39 mouse cellular contexts compared by ENCODE assay signal in the genomic region with DNA sequence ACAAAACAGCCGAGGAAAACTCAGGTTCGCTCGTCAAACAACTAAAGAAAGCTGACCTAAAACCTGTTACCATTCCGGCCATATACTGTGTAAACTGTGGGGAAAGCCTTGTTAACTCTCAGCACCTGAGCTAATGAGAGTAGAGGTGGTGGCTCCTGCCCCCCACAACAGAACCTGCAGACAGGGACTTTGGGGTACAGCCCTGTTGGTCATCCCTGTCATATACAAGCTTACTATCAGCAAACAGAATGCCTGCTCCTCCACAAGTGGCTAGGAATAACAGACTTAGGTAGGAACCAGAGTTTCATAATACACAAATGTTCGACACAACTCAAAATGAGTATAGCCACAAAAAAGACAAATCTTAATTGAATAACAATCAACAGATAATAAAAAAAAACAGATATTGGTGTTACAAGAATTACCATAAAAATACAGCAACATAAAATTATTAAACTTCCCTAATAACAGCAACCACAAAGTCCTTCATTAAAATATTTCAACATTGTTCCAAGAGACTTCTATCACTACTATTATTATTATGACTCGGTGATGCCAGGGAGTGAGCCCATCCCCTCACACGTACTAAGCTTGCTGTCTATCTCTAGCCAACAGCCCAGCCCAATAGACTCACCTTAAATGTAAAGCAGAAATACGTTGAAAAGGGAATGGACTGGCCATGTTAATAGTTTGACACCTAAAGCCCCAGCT. TPM values are rescaled to one million over a fixed set of nuclear protein-coding genes. Genes with fewer than 3 reads are reported as not detected.
DNase-seq lines count a peak whose midpoint lies in the region; ATAC-seq lines count a peak whose summit lies in the region.
"Had no signal": no experiment of that assay in that cellular context is flagged by ENCODE, and none has a peak within 500 bp of the region (broad histone marks: within the 10 kb centered on the region; RNA-seq: fewer than 3 reads in every experiment).

No protein-coding gene starts in this region.

- H3K27me3 ChIP-seq in heart, embryonic 10.5 days (ENCODE audit: insufficient read depth, poor library complexity, severe bottlenecking) = no peaks in the 10 kb centered on the region
- no peaks in the 10 kb centered on the region for H3K27me3 ChIP-seq in erythroblast, embryonic 14.5 days (ENCODE audit: control insufficient read depth)
- H3K27me3 ChIP-seq in liver, embryonic 13.5 days = no peaks in the 10 kb centered on the region
- H3K27me3 ChIP-seq: CH12.LX; embryonic facial prominence, embryonic 12.5 days; forebrain, embryonic 12.5 days; heart, embryonic 12.5 days; limb, embryonic 15.5 days; lung, embryonic 15.5 days had no signal

- peak; percentile 81 for ATAC-seq in liver, embryonic 13.5 days (ENCODE audit: low read depth)
- 0 out of 2 replicates have a peak, but pooled peaks have one; percentile 42 for ATAC-seq in megakaryocyte-erythroid progenitor cell, adult 5-6 weeks (replicated peaks; ENCODE audit: low FRiP score, low TSS enrichment, poor library complexity, severe bottlenecking)
- ATAC-seq: hindbrain, embryonic 16.5 days; midbrain, embryonic 16.5 days had no signal

- intact Hi-C loops in heart, postnatal 10 days (cut with DNase I) = no loop called here

- WGBS in heart, embryonic 10.5 days = 84% methylated on average over 8 of the region's 8 CpGs
- 43% methylated on average over 8 of the region's 8 CpGs for WGBS in liver, embryonic 13.5 days (ENCODE audit: insufficient replicate concordance)

- H3K27ac ChIP-seq in heart, embryonic 10.5 days = peak overlapping the region; percentile 42; the same call in 1 of the 2 replicates
- peak overlapping the region; percentile 98 for H3K27ac ChIP-seq in liver, embryonic 13.5 days
- H3K27ac ChIP-seq: embryonic facial prominence, embryonic 12.5 days; forebrain, embryonic 12.5 days; layer of hippocampus, adult 2 months; left cerebral cortex, adult 2 months; limb, embryonic 10.5 days; limb, embryonic 15.5 days; lung, embryonic 15.5 days had no signal

- H3K4me3 ChIP-seq in heart, embryonic 10.5 days = no peak overlapping the region
- H3K4me3 ChIP-seq in erythroblast, embryonic 14.5 days (replicated peaks) = peak overlapping the region; percentile 56
- peak overlapping the region; percentile 39 for H3K4me3 ChIP-seq in liver, embryonic 13.5 days (replicated peaks)
- H3K4me3 ChIP-seq: embryonic facial prominence, embryonic 12.5 days; forebrain, embryonic 12.5 days; heart, embryonic 12.5 days; layer of hippocampus, adult 2 months; left cerebral cortex, adult 2 months; limb, embryonic 10.5 days; limb, embryonic 15.5 days; lung, embryonic 15.5 days had no signal

- peak overlapping the region; percentile 71 for H3K9ac ChIP-seq in liver, embryonic 13.5 days
- H3K9ac ChIP-seq: embryonic facial prominence, embryonic 12.5 days; forebrain, embryonic 12.5 days; heart, embryonic 12.5 days; limb, embryonic 15.5 days; lung, embryonic 15.5 days had no signal

- no peaks in the 10 kb centered on the region for H3K4me1 ChIP-seq in heart, embryonic 10.5 days
- H3K4me1 ChIP-seq in erythroblast, embryonic 14.5 days (ENCODE audit: control insufficient read depth) = peaks cover 58% of the 10 kb centered on the region
- H3K4me1 ChIP-seq in liver, embryonic 13.5 days (replicated peaks) = peaks cover 47% of the 10 kb centered on the region
- H3K4me1 ChIP-seq: embryonic facial prominence, embryonic 12.5 days; forebrain, embryonic 12.5 days; limb, embryonic 10.5 days; limb, embryonic 15.5 days; lung, embryonic 15.5 days had no signal

- no peaks in the 10 kb centered on the region for H3K9me3 ChIP-seq in heart, embryonic 10.5 days
- H3K9me3 ChIP-seq in erythroblast, embryonic 14.5 days (ENCODE audit: control insufficient read depth, low read length) = no peaks in the 10 kb centered on the region
- H3K9me3 ChIP-seq in liver, embryonic 13.5 days (replicated peaks) = no peaks in the 10 kb centered on the region
- H3K9me3 ChIP-seq: embryonic facial prominence, embryonic 12.5 days; forebrain, embryonic 12.5 days; heart, embryonic 12.5 days; limb, embryonic 10.5 days; limb, embryonic 15.5 days; lung, embryonic 15.5 days had no signal

- H3K36me3 ChIP-seq in heart, embryonic 10.5 days = peaks cover 13% of the 10 kb centered on the region; the same call in 1 of the 2 replicates
- peaks cover 48% of the 10 kb centered on the region for H3K36me3 ChIP-seq in erythroblast, embryonic 14.5 days (ENCODE audit: control insufficient read depth)
- H3K36me3 ChIP-seq in liver, embryonic 13.5 days = peaks cover 25% of the 10 kb centered on the region
- H3K36me3 ChIP-seq: forebrain, embryonic 12.5 days; lung, embryonic 15.5 days had no signal

- peak overlapping the region; percentile 71 for H3K4me2 ChIP-seq in liver, embryonic 13.5 days
- H3K4me2 ChIP-seq: embryonic facial prominence, embryonic 12.5 days; forebrain, embryonic 12.5 days; heart, embryonic 12.5 days; limb, embryonic 15.5 days; lung, embryonic 15.5 days; midbrain, embryonic 11.5 days had no signal

- DNase-seq in heart, embryonic 10.5 days (ENCODE audit: low spot score) = no peak
- DNase-seq in heart, postnatal 10 days = no peak
- DNase-seq in liver, embryonic 13.5 days = peak; percentile 33
- no peak for DNase-seq in gastrocnemius, postnatal 25 days
- DNase-seq in right cerebral cortex, postnatal 4 days = no peak
- no peak for DNase-seq in right cerebral cortex, adult 2 months (ENCODE audit: low spot score in 2 of 2)
- DNase-seq: adrenal gland, adult 8-10 months; cerebellum, adult 11-12 months; cerebellum, adult 9-11 months; embryo, embryonic 11 days; gastrocnemius, postnatal 10 days; kidney, adult 2 months; kidney, postnatal 36 days; thymus, adult 18-20 months; thymus, postnatal 25 days had no signal

RNA-seq across cellular contexts. Expression of gene Gm43191, which starts 14.1 kb away (rescaled TPM):
- polyA plus RNA-seq in heart, embryonic 10.5 days (2016; fragmentation: Nextera tagmentation; extraction: Ambion mirVana) = 0.59 TPM in 1 of 2 replicates, not detected in the other
- total RNA-seq in heart, postnatal 10 days (2021) = 1 to 10 TPM in 1 of 2 experiments, not detected in 1; 1.6 TPM
- polyA plus RNA-seq in erythroblast, embryonic 14.5 days (2012) = not detected in 2 replicates
- not detected in 2 replicates for polyA plus RNA-seq in liver, embryonic 13.5 days (2015; fragmentation: Nextera tagmentation; extraction: Ambion mirVana)
- total RNA-seq in megakaryocyte-erythroid progenitor cell, adult 5-6 weeks (2014; fragmentation: Nextera tagmentation) = not detected in 2 replicates
- total RNA-seq in megakaryocyte-erythroid progenitor cell, adult 5-6 weeks (2017) = not detected in 2 replicates
- total RNA-seq in gastrocnemius, postnatal 25 days (2021) = not detected
- total RNA-seq: adrenal gland, adult 8-10 months; CH12.LX; gastrocnemius, postnatal 10 days; granulocyte monocyte progenitor cell, adult 5-6 weeks; layer of hippocampus, adult 2 months; megakaryocyte progenitor cell, adult 5-6 weeks; neutrophil, adult 5-6 weeks had no signal
- polyA plus RNA-seq: C2C12; embryonic facial prominence, embryonic 12.5 days; forebrain, embryonic 12.5 days; heart, embryonic 12.5 days; heart, postnatal 0 days; hindbrain, embryonic 11.5 days; hindbrain, embryonic 16.5 days; intestine, embryonic 14.5 days; kidney, adult 2 months; limb, embryonic 10.5 days; limb, embryonic 15.5 days; lung, embryonic 15.5 days; midbrain, embryonic 11.5 days; midbrain, embryonic 16.5 days; neural tube, embryonic 11.5 days; small intestine, adult 2 months; stomach, embryonic 16.5 days had no signal

RNA-seq across cellular contexts. Expression of gene Slc35a3, which starts 17.5 kb away (rescaled TPM):
- polyA plus RNA-seq in heart, embryonic 10.5 days (2016; fragmentation: Nextera tagmentation; extraction: Ambion mirVana) = 12.0 and 14.2 TPM in 2 replicates
- 10 to 100 TPM; 19.3 to 21.9 TPM for total RNA-seq in heart, postnatal 10 days (2021)
- 0.55 and 0.71 TPM in 2 replicates for polyA plus RNA-seq in erythroblast, embryonic 14.5 days (2012)
- polyA plus RNA-seq in liver, embryonic 13.5 days (2015; fragmentation: Nextera tagmentation; extraction: Ambion mirVana) = 7.9 and 10.3 TPM in 2 replicates
- total RNA-seq in megakaryocyte-erythroid progenitor cell, adult 5-6 weeks (2014; fragmentation: Nextera tagmentation) = 25.2 and 29.4 TPM in 2 replicates
- 42.7 and 67.3 TPM in 2 replicates for total RNA-seq in megakaryocyte-erythroid progenitor cell, adult 5-6 weeks (2017)
- 1 to 10 TPM; 6.9 to 7.0 TPM for total RNA-seq in gastrocnemius, postnatal 25 days (2021)

RNA-seq across cellular contexts. Expression of gene Mfsd14a, which starts 32.6 kb away (rescaled TPM):
- polyA plus RNA-seq in heart, embryonic 10.5 days (2016; fragmentation: Nextera tagmentation; extraction: Ambion mirVana) = 72.3 and 73.9 TPM in 2 replicates
- total RNA-seq in heart, postnatal 10 days (2021) = 10 to 100 TPM; 30.1 to 30.8 TPM
- polyA plus RNA-seq in erythroblast, embryonic 14.5 days (2012) = 0.30 and 0.52 TPM in 2 replicates
- 35.5 and 42.8 TPM in 2 replicates for polyA plus RNA-seq in liver, embryonic 13.5 days (2015; fragmentation: Nextera tagmentation; extraction: Ambion mirVana)
- 50.7 and 53.6 TPM in 2 replicates for total RNA-seq in megakaryocyte-erythroid progenitor cell, adult 5-6 weeks (2014; fragmentation: Nextera tagmentation)
- 83.2 and 95.4 TPM in 2 replicates for total RNA-seq in megakaryocyte-erythroid progenitor cell, adult 5-6 weeks (2017)
- 10 to 100 TPM; 11.6 to 12.1 TPM for total RNA-seq in gastrocnemius, postnatal 25 days (2021)
